Mouse (Mus musculus) heart, embryonic 11.5 days (tissue): ENCODE measurements around the gene Trim63. TPM values are rescaled to one million over a fixed set of nuclear protein-coding genes. Genes with fewer than 3 reads are reported as not detected.

Source experiments
- ATAC-seq: fragments of 200-750 bp; cut with Nextera tagmentation; replicated peaks from 2 replicates; pipeline ENCODE4 v1.8.0; 2017; ENCODE audit warnings: moderate library complexity; ENCODE audit not compliant: insufficient number of reproducible peaks, low FRiP score, low TSS enrichment
- H3K27ac ChIP-seq: fragments of 300-500 bp; sonication (generic); 2 replicates; pipeline ENCODE4 v1.5.1; 2014; ENCODE audit warnings: mild to moderate bottlenecking, low read depth, low read length
- H3K27me3 ChIP-seq: fragments of 300-500 bp; sonication (generic); 2 replicates; pipeline ENCODE4 v1.6.1; 2014; ENCODE audit warnings: mild to moderate bottlenecking, low read length, mixed read lengths; ENCODE audit not compliant: control insufficient read depth, insufficient read depth
- H3K36me3 ChIP-seq: fragments of 300-500 bp; sonication (generic); 2 replicates; pipeline ENCODE4 v1.6.1; 2014; ENCODE audit warnings: mild to moderate bottlenecking, low read length, moderate library complexity, mixed read lengths; ENCODE audit not compliant: control insufficient read depth, insufficient read depth
- H3K4me1 ChIP-seq: fragments of 300-500 bp; sonication (generic); 2 replicates; pipeline ENCODE4 v1.6.1; 2014; ENCODE audit warnings: low read length; ENCODE audit not compliant: control insufficient read depth, insufficient read depth
- H3K4me2 ChIP-seq: fragments of 300-500 bp; sonication (generic); 2 replicates; pipeline ENCODE4 v1.6.1; 2014; ENCODE audit warnings: mild to moderate bottlenecking, moderate library complexity
- H3K4me3 ChIP-seq: fragments of 300-500 bp; sonication (generic); 2 replicates; pipeline ENCODE4 v1.5.1; 2014; ENCODE audit warnings: low read depth, low read length
- H3K9ac ChIP-seq: fragments of 300-500 bp; sonication (generic); 2 replicates; pipeline ENCODE4 v1.6.1; 2014; ENCODE audit warnings: mild to moderate bottlenecking, low read depth, low read length, moderate library complexity
- H3K9me3 ChIP-seq: fragments of 300-500 bp; sonication (generic); replicated peaks from 2 replicates; pipeline ENCODE4 v1.6.1; 2016; ENCODE audit warnings: low read length; ENCODE audit not compliant: control insufficient read depth
- WGBS: fragments of 180-500 bp; shearing (Covaris S2); extraction: QIAGEN DNeasy Blood & Tissue Kit; methylation state at CpG from one replicate; pipeline ENCODE4 v1.1.7; 2014; ENCODE audit not compliant: insufficient replicate concordance; 5-methylcytosine and 5-hydroxymethylcytosine counted together
- polyA plus RNA-seq: library from polyadenylated mRNA; unstranded; fragments of >200 nt; fragmentation: Nextera tagmentation; extraction: Ambion mirVana; gene quantifications from 2 replicates; pipeline ENCODE4 v1.2.1, GENCODE M21; 2014

Gene Trim63
- polyA plus RNA-seq, 1 experiment from 2014 or later, result 22.1 TPM

- Histone ChIP-seq H3K27me3 (no peaks in the 10 kb centered on the region), H3K4me2 (no peak overlapping the region), H3K27ac (no peak overlapping the region), H3K4me1 (peaks cover 11% of the 10 kb centered on the region), H3K4me3 (no peak overlapping the region), H3K9me3 (no peaks in the 10 kb centered on the region; the same call in 1 of the 2 replicates), H3K9ac (no peak overlapping the region), H3K36me3 (no peaks in the 10 kb centered on the region)
- ATAC-seq, result no peak
- 82% methylated on average over 7 of the region's 7 CpGs for WGBS
Observed at GRCm38 (mm10) chr4:134310106-134310505, 4.8 kb upstream of the Trim63 start.

GRCm38 (mm10) chr4:134310656-134311055 is 4.3 kb upstream of the Trim63 start:
- Histone ChIP-seq H3K27me3 (no peaks in the 10 kb centered on the region), H3K4me1 (peaks cover 11% of the 10 kb centered on the region), H3K27ac (no peak overlapping the region), H3K9me3 (no peaks in the 10 kb centered on the region; the same call in 1 of the 2 replicates), H3K9ac (no peak overlapping the region), H3K4me3 (no peak overlapping the region), H3K4me2 (no peak overlapping the region), H3K36me3 (no peaks in the 10 kb centered on the region)
- 84% methylated on average over 9 of the region's 9 CpGs for WGBS
- no peak for ATAC-seq

DNA sequence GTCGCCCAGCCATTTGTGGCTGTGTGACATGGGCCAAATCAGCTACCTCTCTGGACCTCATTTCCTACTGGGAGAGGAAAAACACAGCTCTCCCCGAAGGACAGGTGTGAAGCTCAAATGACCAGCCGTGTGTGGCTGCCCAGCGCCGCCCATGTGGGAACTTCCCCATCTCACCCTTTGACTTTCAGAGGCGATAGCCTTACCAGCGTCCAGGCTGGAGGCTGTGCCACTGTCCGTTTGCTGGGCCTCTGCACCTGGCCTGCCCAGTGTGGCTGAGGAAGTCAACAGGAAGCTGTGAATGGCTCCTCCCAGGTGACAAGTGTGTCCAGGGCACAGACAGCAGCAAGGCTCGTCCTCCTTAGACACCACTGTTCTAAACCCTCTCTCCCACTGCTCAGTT is 3.1 kb upstream of the Trim63 start:
- ATAC-seq, result no peak
- Histone ChIP-seq H3K27me3 (no peaks in the 10 kb centered on the region), H3K9ac (no peak overlapping the region), H3K4me3 (no peak overlapping the region), H3K9me3 (no peaks in the 10 kb centered on the region; the same call in 1 of the 2 replicates), H3K4me1 (peaks cover 12% of the 10 kb centered on the region), H3K4me2 (no peak overlapping the region), H3K36me3 (no peaks in the 10 kb centered on the region), H3K27ac (no peak overlapping the region)
- 79% methylated on average over 9 of the region's 9 CpGs for whole genome bisulfite sequencing

- no peak overlapping the region for H3K9ac ChIP-seq
- H3K4me1 ChIP-seq, result peaks cover 13% of the 10 kb centered on the region
- 84% methylated on average over 5 of the region's 5 CpGs for WGBS
Observed at GRCm38 (mm10) chr4:134312341-134312740, 2.6 kb upstream of the Trim63 start.

DNA sequence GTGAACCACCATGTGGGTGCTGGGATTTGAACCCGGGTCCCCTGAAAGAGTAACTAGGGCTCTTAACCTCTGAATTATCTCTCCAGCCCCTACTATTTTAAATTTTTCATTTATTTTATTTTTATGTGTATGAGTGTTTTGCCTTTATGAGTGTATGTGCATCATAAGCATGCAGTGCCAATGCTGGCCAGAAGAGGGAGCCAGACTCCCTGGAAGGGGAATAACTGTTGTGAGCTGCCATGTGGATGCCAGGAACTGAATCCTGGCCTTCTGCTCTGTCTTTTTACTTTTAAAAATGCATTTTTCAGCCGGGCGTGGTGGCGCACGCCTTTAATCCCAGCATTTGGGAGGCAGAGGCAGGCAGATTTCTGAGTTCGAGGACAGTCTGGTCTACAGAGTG is 2.0 kb upstream of the Trim63 start:
- Histone ChIP-seq H3K36me3 (no peaks in the 10 kb centered on the region), H3K9me3 (no peaks in the 10 kb centered on the region; the same call in 1 of the 2 replicates), H3K27me3 (no peaks in the 10 kb centered on the region), H3K4me3 (no peak overlapping the region), H3K4me1 (peaks cover 15% of the 10 kb centered on the region), H3K4me2 (no peak overlapping the region), H3K27ac (no peak overlapping the region), H3K9ac (no peak overlapping the region)
- no peak for ATAC-seq
- 88% methylated on average over 6 of the region's 6 CpGs for WGBS

More at GRCm38 (mm10) chr4:134312341-134312740, 2.6 kb upstream of the Trim63 start:
- Histone ChIP-seq H3K27me3 (no peaks in the 10 kb centered on the region), H3K4me2 (no peak overlapping the region), H3K4me3 (no peak overlapping the region), H3K9me3 (no peaks in the 10 kb centered on the region; the same call in 1 of the 2 replicates), H3K27ac (no peak overlapping the region), H3K36me3 (no peaks in the 10 kb centered on the region)
- no peak for ATAC-seq

GRCm38 (mm10) chr4:134314081-134314655 is 752 bp upstream of the Trim63 start:
- Histone ChIP-seq H3K9ac (no peak overlapping the region), H3K4me1 (peaks cover 28% of the 10 kb centered on the region), H3K4me2 (no peak overlapping the region), H3K4me3 (no peak overlapping the region), H3K36me3 (no peaks in the 10 kb centered on the region), H3K9me3 (no peaks in the 10 kb centered on the region; the same call in 1 of the 2 replicates), H3K27ac (peak overlapping the region; percentile 96), H3K27me3 (no peaks in the 10 kb centered on the region)
- ATAC-seq, result no peak
- 77% methylated on average over 4 of the region's 4 CpGs for WGBS

DNA sequence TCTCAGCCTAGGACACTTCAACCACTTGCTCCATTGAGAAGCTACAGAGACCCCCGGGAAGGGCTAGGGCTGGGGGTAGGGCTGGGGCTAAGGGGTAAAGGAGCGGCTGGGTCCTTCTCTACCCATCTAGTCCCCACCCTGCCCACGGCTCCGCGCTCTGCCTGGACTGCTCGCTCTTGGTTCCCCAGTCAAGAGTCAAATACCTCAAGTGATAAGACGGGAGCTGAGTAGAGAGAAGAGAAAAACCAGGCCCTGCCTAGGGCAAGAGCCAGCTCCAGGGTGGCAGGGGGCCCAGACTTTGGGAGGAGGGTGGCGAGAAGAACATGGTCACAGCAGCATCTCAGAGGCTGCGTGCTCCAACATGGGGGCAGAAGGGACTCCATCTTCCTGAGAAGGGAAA is 550 bp downstream of the Trim63 start:
- Histone ChIP-seq H3K9ac (peak overlapping the region; percentile 77), H3K36me3 (no peaks in the 10 kb centered on the region), H3K4me1 (peaks cover 37% of the 10 kb centered on the region), H3K4me3 (peak overlapping the region; percentile 55), H3K9me3 (no peaks in the 10 kb centered on the region; the same call in 1 of the 2 replicates), H3K27ac (peak overlapping the region; percentile 96), H3K4me2 (peak overlapping the region; percentile 65), H3K27me3 (no peaks in the 10 kb centered on the region)
- ATAC-seq, result peak; percentile 33; the same call in 1 of the 2 replicates
- WGBS, result 26% methylated on average over 9 of the region's 9 CpGs

DNA sequence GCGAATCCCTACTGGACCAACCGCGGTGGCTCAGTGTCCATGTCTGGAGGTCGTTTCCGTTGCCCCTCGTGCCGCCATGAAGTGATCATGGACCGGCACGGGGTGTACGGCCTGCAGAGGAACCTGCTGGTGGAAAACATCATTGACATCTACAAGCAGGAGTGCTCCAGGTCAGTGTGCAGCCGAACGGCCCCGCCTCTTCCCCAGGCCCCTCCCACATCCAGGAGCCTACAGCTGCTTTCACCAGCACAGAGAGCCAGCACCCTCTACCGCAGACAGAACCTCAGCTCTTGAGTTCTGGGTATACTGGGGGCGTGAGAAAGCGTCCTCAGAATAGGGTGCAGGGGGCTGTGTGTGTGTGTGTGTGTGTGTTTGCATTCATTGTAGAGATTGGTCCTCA is 1.5 kb downstream of the Trim63 start:
- Histone ChIP-seq H3K4me2 (peak overlapping the region; percentile 65), H3K9me3 (no peaks in the 10 kb centered on the region; the same call in 1 of the 2 replicates), H3K27me3 (no peaks in the 10 kb centered on the region), H3K9ac (peak overlapping the region; percentile 77; the same call in 1 of the 2 replicates), H3K4me1 (peaks cover 37% of the 10 kb centered on the region), H3K27ac (peak overlapping the region; percentile 96), H3K4me3 (peak overlapping the region; percentile 55), H3K36me3 (peaks cover 2% of the 10 kb centered on the region)
- ATAC-seq, result peak; percentile 57; the same call in 1 of the 2 replicates
- WGBS, result 32% methylated on average over 16 of the region's 16 CpGs

DNA sequence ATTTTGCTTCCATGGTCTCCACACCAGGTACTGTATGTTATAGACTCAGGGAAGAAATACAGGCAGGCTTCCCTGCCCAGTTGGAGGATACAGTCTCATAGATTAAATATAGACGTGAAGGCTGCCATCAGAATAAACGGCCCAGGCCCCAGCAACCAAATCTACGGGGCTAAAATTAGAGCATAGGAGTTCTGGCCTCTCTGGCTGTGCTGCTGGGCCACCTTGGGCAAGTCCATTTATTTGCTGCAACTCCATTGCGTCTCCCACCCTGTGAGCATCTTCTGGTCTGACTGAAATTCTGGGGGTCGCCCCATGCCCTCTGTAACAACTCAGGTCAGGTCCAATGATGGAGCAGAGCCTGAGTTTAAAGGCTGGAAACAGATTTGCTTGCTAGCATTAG is 4.2 kb downstream of the Trim63 start:
- Histone ChIP-seq H3K36me3 (peaks cover 11% of the 10 kb centered on the region), H3K27ac (0 out of 2 replicates have a peak overlapping the region, but pooled peaks have one; percentile 22), H3K9ac (no peak overlapping the region), H3K4me1 (peaks cover 37% of the 10 kb centered on the region), H3K9me3 (no peaks in the 10 kb centered on the region), H3K4me2 (peak overlapping the region; percentile 31; the same call in 1 of the 2 replicates), H3K27me3 (no peaks in the 10 kb centered on the region), H3K4me3 (no peak overlapping the region)
- no peak for ATAC-seq
- 70% methylated on average over 5 of the region's 5 CpGs for WGBS
